Mouse (Mus musculus) CH12.LX (cell line): ENCODE data around the gene Tbc1d16. TPM values are rescaled to one million over a fixed set of nuclear protein-coding genes. Genes with fewer than 3 reads are reported as not detected.

Experiments used
- DNase-seq: peaks from one replicate; pipeline ENCODE4 v3.0.0-alpha.2; 2013; ENCODE audit errors: extremely low read depth
- H3K27ac ChIP-seq: 2 replicates; pipeline ENCODE4 v1.5.1; 2012; ENCODE audit warnings: low read depth, mild to moderate bottlenecking, control low read depth, moderate library complexity; ENCODE audit not compliant: insufficient read depth
- H3K27me3 ChIP-seq: replicated peaks from 2 replicates; pipeline ENCODE3; 2012; ENCODE audit warnings: inconsistent platforms
- H3K36me3 ChIP-seq, 2 experiments: replicated peaks in 1 of 2; 2 replicates each; pipeline versions ENCODE3 to v1.6.1; 2012; ENCODE audit warnings: inconsistent platforms in 1 of 2, low read length in 1 of 2, mild to moderate bottlenecking in 1 of 2, mixed read lengths in 1 of 2, moderate library complexity in 1 of 2; ENCODE audit not compliant: control insufficient read depth in 1 of 2, insufficient read depth in 1 of 2
- H3K4me1 ChIP-seq, 2 experiments: 2 replicates each; pipeline ENCODE4 v1.6.1; 2012; ENCODE audit warnings: inconsistent platforms in 1 of 2, moderate library complexity in 1 of 2; ENCODE audit not compliant: insufficient read depth in 2 of 2, control insufficient read depth in 1 of 2
- H3K4me2 ChIP-seq: 2 replicates; pipeline ENCODE4 v1.6.1; 2012; ENCODE audit warnings: low read depth, mild to moderate bottlenecking, control low read depth; ENCODE audit not compliant: poor library complexity, insufficient read depth, severe bottlenecking
- H3K4me3 ChIP-seq, 3 experiments: fragments of 150-350 bp in 1 of 3; sonication (generic) in 1 of 3; replicated peaks in 1 of 3; 2 replicates each; pipeline versions ENCODE3 to v1.5.1; 2011 to 2012; ENCODE audit warnings: low read depth in 2 of 3, low read length in 2 of 3, mild to moderate bottlenecking in 2 of 3, moderate library complexity in 2 of 3, control low read depth in 1 of 3, improper control_type of control experiment in 1 of 3, inconsistent platforms in 1 of 3, mixed read lengths in 1 of 3; ENCODE audit not compliant: poor library complexity in 1 of 3
- H3K79me2 ChIP-seq: replicated peaks from 2 replicates; pipeline ENCODE4 v1.6.1; 2012; ENCODE audit warnings: mild to moderate bottlenecking, moderate library complexity; ENCODE audit not compliant: control insufficient read depth, poor library complexity, insufficient read depth, severe bottlenecking; ENCODE audit errors: extremely low read depth
- H3K9ac ChIP-seq: 2 replicates; pipeline ENCODE4 v1.6.1; 2012; ENCODE audit warnings: low read depth, mild to moderate bottlenecking, control low read depth, moderate library complexity; ENCODE audit not compliant: insufficient read depth
- H3K9me3 ChIP-seq: replicated peaks from 2 replicates; pipeline ENCODE3; 2012; ENCODE audit warnings: low read length, inconsistent platforms, mixed read lengths
- BHLHE40 ChIP-seq: IDR thresholded peaks from 2 replicates; pipeline ENCODE4 v1.6.1; 2011; ENCODE audit warnings: mild to moderate bottlenecking, low read depth, low read length, improper control_type of control experiment
- CHD1 ChIP-seq: IDR thresholded peaks from 2 replicates; pipeline ENCODE4 v1.6.1; 2012; ENCODE audit warnings: low read depth, low read length, improper control_type of control experiment, inconsistent platforms
- CHD2 ChIP-seq: IDR thresholded peaks from 2 replicates; pipeline ENCODE4 v1.6.1; 2011; ENCODE audit warnings: low read length, improper control_type of control experiment
- CTCF ChIP-seq, 2 experiments: IDR thresholded peaks in 1 of 2; conservative IDR thresholded peaks in 1 of 2; 2 replicates each; pipeline ENCODE4 v1.5.1; 2011 to 2012; ENCODE audit warnings: low read depth in 2 of 2, low read length in 2 of 2, improper control_type of control experiment in 1 of 2, inconsistent platforms in 1 of 2, mild to moderate bottlenecking in 1 of 2, moderate library complexity in 1 of 2
- EP300 ChIP-seq: IDR thresholded peaks from 2 replicates; pipeline ENCODE4 v1.6.1; 2011; ENCODE audit warnings: low read length, improper control_type of control experiment
- ETS1 ChIP-seq: conservative IDR thresholded peaks from 2 replicates; pipeline ENCODE4 v1.6.1; 2012; ENCODE audit warnings: low read depth, mild to moderate bottlenecking, inconsistent platforms, low read length, improper control_type of control experiment, moderate library complexity
- IRF4 ChIP-seq: IDR thresholded peaks from 2 replicates; pipeline ENCODE4 v1.6.1; 2014; ENCODE audit warnings: low read depth, mild to moderate bottlenecking, inconsistent platforms, low read length, improper control_type of control experiment
- MXI1 ChIP-seq: IDR thresholded peaks from 2 replicates; pipeline ENCODE4 v1.6.1; 2011; ENCODE audit warnings: mild to moderate bottlenecking, low read depth, low read length, improper control_type of control experiment
- NELFE ChIP-seq: IDR thresholded peaks from 2 replicates; pipeline ENCODE4 v1.6.1; 2011; ENCODE audit warnings: low read depth, low read length, improper control_type of control experiment
- NRF1 ChIP-seq: IDR thresholded peaks from 2 replicates; pipeline ENCODE4 v1.6.1; 2014; ENCODE audit warnings: low read depth, mild to moderate bottlenecking, inconsistent platforms, low read length, improper control_type of control experiment, moderate library complexity
- PAX5 ChIP-seq: IDR thresholded peaks from 2 replicates; pipeline ENCODE4 v1.6.1; 2012; ENCODE audit warnings: low read length, inconsistent platforms, mixed read lengths
- RCOR1 ChIP-seq: conservative IDR thresholded peaks from 2 replicates; pipeline ENCODE4 v1.6.1; 2012; ENCODE audit warnings: low read depth, mild to moderate bottlenecking, inconsistent platforms, low read length, improper control_type of control experiment
- UBTF ChIP-seq: IDR thresholded peaks from 2 replicates; pipeline ENCODE4 v1.6.1; 2012; ENCODE audit warnings: low read depth, mild to moderate bottlenecking, inconsistent platforms, low read length, improper control_type of control experiment, moderate library complexity
- USF1 ChIP-seq: IDR thresholded peaks from 2 replicates; pipeline ENCODE4 v1.6.1; 2014; ENCODE audit warnings: low read depth, mild to moderate bottlenecking, inconsistent platforms, low read length, improper control_type of control experiment
- ZC3H11A ChIP-seq: IDR thresholded peaks from 2 replicates; pipeline ENCODE4 v1.6.1; 2012; ENCODE audit warnings: low read depth, mild to moderate bottlenecking, inconsistent platforms, low read length, improper control_type of control experiment
- ZMIZ1 ChIP-seq: IDR thresholded peaks from 2 replicates; pipeline ENCODE4 v1.6.1; 2012; ENCODE audit warnings: low read depth, mild to moderate bottlenecking, inconsistent platforms, low read length, improper control_type of control experiment
- ZNF384 ChIP-seq: IDR thresholded peaks from 2 replicates; pipeline ENCODE4 v1.6.1; 2012; ENCODE audit warnings: low read depth, low read length, improper control_type of control experiment, inconsistent platforms
- dilution Hi-C: fragments of 300-500 bp; cut with MboI; formaldehyde crosslinking; loops from 2 replicates; pipeline ENCODE4 v1.14.3; 2020; ENCODE audit warnings: low sequenced_read_pairs; ENCODE audit not compliant: extremely low pct_unique_long_range_greater_than_20kb, extremely low pct_ligation_motif_present
- in situ Hi-C: fragments of 300-500 bp; cut with MboI; formaldehyde crosslinking; loops from 3 replicates; pipeline ENCODE4 v1.14.3; 2019; ENCODE audit warnings: low sequenced_read_pairs, low pct_ligation_motif_present, low pct_unique_long_range_greater_than_20kb, mixed read lengths
- polyA plus RNA-seq: library from polyadenylated mRNA; unstranded; fragments of >175 nt; gene quantifications from 2 replicates; pipeline ENCODE4 v1.2.1, GENCODE M21; 2012; ENCODE audit warnings: low read depth; ENCODE audit not compliant: insufficient read length
- total RNA-seq, 2 experiments: library from RNA; depleted of rRNA; stranded (reverse); fragments of 300-350 nt in 1 of 2; fragments of >200 nt in 1 of 2; gene quantifications; 2 replicates each; pipeline ENCODE4 v1.2.3; 2012 to 2014

Gene Tbc1d16
- total and polyA plus RNA-seq, 3 experiments = 0.79 to 15.9 (median 2.7) TPM

- H3K27ac ChIP-seq = no peak overlapping the region
- H3K79me2 ChIP-seq = no peaks in the 10 kb centered on the region
- H3K4me1 ChIP-seq = peaks cover 2 to 10% of the 10 kb centered on the region in 2 experiments; a peak in 3 of 4 replicates
- peaks cover under 1% of the 10 kb centered on the region for H3K9me3 ChIP-seq
- no peak overlapping the region for H3K4me3 ChIP-seq
- H3K4me2 ChIP-seq = no peak overlapping the region
- no peak for DNase-seq
- no peaks in the 10 kb centered on the region for H3K36me3 ChIP-seq
- dilution Hi-C loops = no loop called here
- H3K27me3 ChIP-seq = peaks cover 32% of the 10 kb centered on the region
- H3K9ac ChIP-seq = no peak overlapping the region
- TF ChIP-seq CHD1 = no peak
- no peak for TF ChIP-seq IRF4
- no peak for TF ChIP-seq UBTF
- TF ChIP-seq NRF1 = no peak
- no peak for TF ChIP-seq CTCF (conservative IDR thresholded peaks at IDR 0.05 in 1 of 2, IDR thresholded peaks at IDR 0.05 in 1 of 2; ENCODE audit: low read depth in 2 of 2, low read length in 2 of 2)
- no peak for TF ChIP-seq EP300
- TF ChIP-seq BHLHE40 = no peak
- TF ChIP-seq ZMIZ1 = no peak
- TF ChIP-seq ZC3H11A = no peak
- TF ChIP-seq CHD2 = no peak
- TF ChIP-seq RCOR1 = no peak
- no peak for TF ChIP-seq NELFE
- no peak for TF ChIP-seq ETS1
- TF ChIP-seq MXI1 = no peak
- no peak for TF ChIP-seq PAX5
- no peak for TF ChIP-seq ZNF384
- in situ Hi-C loops = no loop called here
Observed at GRCm38 (mm10) chr11:119098202-119098601, 130.1 kb downstream of the Tbc1d16 start.

GRCm38 (mm10) chr11:119095441-119095840, 132.9 kb downstream of the Tbc1d16 start:
- Histone ChIP-seq H3K27ac (no peak overlapping the region), H3K4me2 (no peak overlapping the region), H3K9me3 (no peaks in the 10 kb centered on the region), H3K36me3 (no peaks in the 10 kb centered on the region), H3K4me1 (peaks cover 5 to 30% of the 10 kb centered on the region in 2 experiments; a peak in 3 of 4 replicates), H3K4me3 (no peak overlapping the region), H3K27me3 (peaks cover 32% of the 10 kb centered on the region), H3K79me2 (no peaks in the 10 kb centered on the region), H3K9ac (no peak overlapping the region)
- in situ Hi-C loops (no loop called here), dilution Hi-C loops (no loop called here)
- no peak for DNase-seq
- TF ChIP-seq USF1 (no peak), CHD2 (no peak)
